Mouse (Mus musculus): ENCODE measurements at regions not wholly inside any gene's neighbourhood (a gene's known extent, or its start where the extent isn't known, plus 50 kb on each side); places are given as distances from the start of the nearest gene placed in this dataset.

- TF ChIP-seq POLR2A (IDR thresholded peaks at IDR 0.05; ENCODE audit: extremely low read depth, insufficient read depth, low read length) (no peak), CTCF (IDR thresholded peaks at IDR 0.05; ENCODE audit: low read depth, low read length) (no peak)
Observed at GRCm38 (mm10) chr3:41298776-41299175, 215.9 kb upstream of the Pgrmc2 start.
